Mouse (Mus musculus) heart, postnatal 4 days (tissue): ENCODE data around the gene Hpse2. TPM values are rescaled to one million over a fixed set of nuclear protein-coding genes. Genes with fewer than 3 reads are reported as not detected.

Source experiments
- total RNA-seq, 2 experiments: library from RNA; stranded (reverse); gene quantifications; 2 replicates each; pipeline ENCODE4 v1.2.3; 2021

Hpse2 gene
- total RNA-seq, 2 experiments from 2014 or later: 0.71 to 1.4 TPM

Other genes starting within 250 kb of the Hpse2 start
- under 1 TPM; 0.10 to 0.11 TPM for gene Cnnm1, start 52.1 kb upstream of the Hpse2 start, total RNA-seq
- 100 to 1,000 TPM; 341 to 353 TPM for gene Got1, start 136.2 kb upstream of the Hpse2 start, total RNA-seq
- not detected for gene Nkx2-3, start 224.0 kb upstream of the Hpse2 start, total RNA-seq